Mouse (Mus musculus): ENCODE data around the gene 1700001K19Rik. TPM values are rescaled to one million over a fixed set of nuclear protein-coding genes. Genes with fewer than 3 reads are reported as not detected.
"Not testable (repeated sequence)": the region's sequence is repeated elsewhere in the genome, so short reads cannot be mapped to it uniquely, and the experiment has no call there.

1700001K19Rik gene
- polyA plus RNA-seq (2016; fragmentation: Nextera tagmentation; extraction: Ambion mirVana) = not detected in 2 replicates

GRCm38 (mm10) chr12:110682561-110683299, at the start of gene 1700001K19Rik:
Gene 1700001K19Rik, minus strand, starts transcription at chr12:110682619.
- DNase-seq (ENCODE audit: low spot score) = no peak
- no peaks in the 10 kb centered on the region for H3K9me3 ChIP-seq (replicated peaks)
- H3K4me3 ChIP-seq = no peak within 1 kb of the TSS
- H3K4me1 ChIP-seq = peaks cover 6% of the 10 kb centered on the region; the same call in 1 of the 2 replicates
- H3K27me3 ChIP-seq (ENCODE audit: low read depth, poor library complexity, severe bottlenecking) = no peaks in the 10 kb centered on the region
- H3K36me3 ChIP-seq = peaks cover 22% of the 10 kb centered on the region
- 83% methylated on average over 9 of the region's 9 CpGs for WGBS
- no peak within 1 kb of the TSS for H3K27ac ChIP-seq

GRCm38 (mm10) chr12:110726428-110726827, 44.0 kb upstream of the 1700001K19Rik start:
- H3K27ac ChIP-seq = no peak overlapping the region
- no peak overlapping the region for H3K4me3 ChIP-seq
- no peaks in the 10 kb centered on the region for H3K36me3 ChIP-seq
- no peak for DNase-seq (ENCODE audit: low spot score)
- H3K9me3 ChIP-seq (replicated peaks) = no peaks in the 10 kb centered on the region
- whole genome bisulfite sequencing = 64% methylated on average over 1 of the region's 1 CpGs
- peaks cover 7% of the 10 kb centered on the region for H3K4me1 ChIP-seq
- H3K27me3 ChIP-seq (ENCODE audit: low read depth, poor library complexity, severe bottlenecking) = 0 out of 2 replicates have a peak, but pooled peaks cover 5% of the 10 kb centered on the region

- H3K4me1 ChIP-seq = peaks cover 7% of the 10 kb centered on the region
- H3K9me3 ChIP-seq (replicated peaks) = no peaks in the 10 kb centered on the region
- no peak overlapping the region for H3K27ac ChIP-seq
- DNase-seq (ENCODE audit: low spot score) = no peak
- peaks cover 10% of the 10 kb centered on the region; the same call in 1 of the 2 replicates for H3K27me3 ChIP-seq (ENCODE audit: low read depth, poor library complexity, severe bottlenecking)
- WGBS = 85% methylated on average over 5 of the region's 5 CpGs
- no peaks in the 10 kb centered on the region for H3K36me3 ChIP-seq
- H3K4me3 ChIP-seq = no peak overlapping the region
These were observed 43.1 kb upstream of the 1700001K19Rik start for GRCm38 (mm10) chr12:110725489-110725888.

GRCm38 (mm10) chr12:110725051-110725450, 42.6 kb upstream of the 1700001K19Rik start:
- Histone ChIP-seq H3K9me3 (replicated peaks) (no peaks in the 10 kb centered on the region), H3K27me3 (ENCODE audit: low read depth, poor library complexity, severe bottlenecking) (peaks cover 15% of the 10 kb centered on the region), H3K4me1 (peaks cover 7% of the 10 kb centered on the region), H3K4me3 (no peak overlapping the region), H3K27ac (no peak overlapping the region), H3K36me3 (no peaks in the 10 kb centered on the region)
- WGBS = 94% methylated on average over 5 of the region's 5 CpGs
- DNase-seq (ENCODE audit: low spot score) = no peak

GRCm38 (mm10) chr12:110716004-110716403, 33.6 kb upstream of the 1700001K19Rik start:
- DNase-seq (ENCODE audit: low spot score) = no peak
- 24% methylated on average over 5 of the region's 5 CpGs for WGBS
- Histone ChIP-seq H3K9me3 (replicated peaks) (no peaks in the 10 kb centered on the region), H3K4me1 (no peaks in the 10 kb centered on the region), H3K27me3 (ENCODE audit: low read depth, poor library complexity, severe bottlenecking) (peaks cover 23% of the 10 kb centered on the region), H3K36me3 (no peaks in the 10 kb centered on the region), H3K4me3 (no peak overlapping the region), H3K27ac (no peak overlapping the region)

- H3K27me3 ChIP-seq (ENCODE audit: low read depth, poor library complexity, severe bottlenecking) = peaks cover 8% of the 10 kb centered on the region
- no peaks in the 10 kb centered on the region for H3K9me3 ChIP-seq (replicated peaks)
- no peak overlapping the region for H3K4me3 ChIP-seq
- DNase-seq (ENCODE audit: low spot score) = no peak
- no peaks in the 10 kb centered on the region for H3K36me3 ChIP-seq
- H3K27ac ChIP-seq = no peak overlapping the region
- H3K4me1 ChIP-seq = no peaks in the 10 kb centered on the region
- WGBS = 92% methylated on average over 6 of the region's 6 CpGs
These were observed 31.8 kb upstream of the 1700001K19Rik start for GRCm38 (mm10) chr12:110714215-110714614.

GRCm38 (mm10) chr12:110713784-110714183, 31.4 kb upstream of the 1700001K19Rik start:
- WGBS = 93% methylated on average over 6 of the region's 6 CpGs
- no peaks in the 10 kb centered on the region for H3K36me3 ChIP-seq
- no peak for DNase-seq (ENCODE audit: low spot score)
- no peak overlapping the region for H3K27ac ChIP-seq
- no peak overlapping the region for H3K4me3 ChIP-seq
- H3K9me3 ChIP-seq (replicated peaks) = no peaks in the 10 kb centered on the region
- no peaks in the 10 kb centered on the region for H3K4me1 ChIP-seq
- H3K27me3 ChIP-seq (ENCODE audit: low read depth, poor library complexity, severe bottlenecking) = peaks cover 4% of the 10 kb centered on the region; the same call in 1 of the 2 replicates

- Histone ChIP-seq H3K9me3 (replicated peaks) (no peaks in the 10 kb centered on the region), H3K27ac (no peak overlapping the region), H3K4me1 (peaks cover 5% of the 10 kb centered on the region), H3K4me3 (no peak overlapping the region), H3K36me3 (no peaks in the 10 kb centered on the region), H3K27me3 (ENCODE audit: low read depth, poor library complexity, severe bottlenecking) (peaks cover 8% of the 10 kb centered on the region; the same call in 1 of the 2 replicates)
- DNase-seq (ENCODE audit: low spot score) = no peak
- 76% methylated on average over 5 of the region's 5 CpGs for WGBS
These were observed 28.9 kb upstream of the 1700001K19Rik start for GRCm38 (mm10) chr12:110711270-110711669.

GRCm38 (mm10) chr12:110707451-110707850, 25.0 kb upstream of the 1700001K19Rik start:
- no peak overlapping the region for H3K27ac ChIP-seq
- peaks cover 13% of the 10 kb centered on the region for H3K4me1 ChIP-seq
- H3K4me3 ChIP-seq = no peak overlapping the region
- H3K9me3 ChIP-seq (replicated peaks) = no peaks in the 10 kb centered on the region
- DNase-seq (ENCODE audit: low spot score) = no peak
- peaks cover 13% of the 10 kb centered on the region; the same call in 1 of the 2 replicates for H3K27me3 ChIP-seq (ENCODE audit: low read depth, poor library complexity, severe bottlenecking)
- H3K36me3 ChIP-seq = no peaks in the 10 kb centered on the region
- 89% methylated on average over 7 of the region's 7 CpGs for whole genome bisulfite sequencing

GRCm38 (mm10) chr12:110706337-110707231, 24.2 kb upstream of the 1700001K19Rik start:
- H3K36me3 ChIP-seq = no peaks in the 10 kb centered on the region
- peaks cover 13% of the 10 kb centered on the region for H3K4me1 ChIP-seq
- peak overlapping the region; percentile 36; the same call in 1 of the 2 replicates for H3K27ac ChIP-seq
- peaks cover 13% of the 10 kb centered on the region; the same call in 1 of the 2 replicates for H3K27me3 ChIP-seq (ENCODE audit: low read depth, poor library complexity, severe bottlenecking)
- peak; percentile 73 for DNase-seq (ENCODE audit: low spot score)
- H3K4me3 ChIP-seq = peak overlapping the region; percentile 53
- no peaks in the 10 kb centered on the region for H3K9me3 ChIP-seq (replicated peaks)
- 2% methylated on average over 27 of the region's 27 CpGs for WGBS

GRCm38 (mm10) chr12:110705419-110705818, 23.0 kb upstream of the 1700001K19Rik start:
- WGBS = 90% methylated on average over 4 of the region's 4 CpGs
- peaks cover 22% of the 10 kb centered on the region for H3K4me1 ChIP-seq
- not testable (repeated sequence) for H3K9me3 ChIP-seq (replicated peaks); H3K36me3 ChIP-seq; H3K27ac ChIP-seq; H3K4me3 ChIP-seq; DNase-seq (ENCODE audit: low spot score)
- H3K27me3 ChIP-seq (ENCODE audit: low read depth, poor library complexity, severe bottlenecking) = peaks cover 13% of the 10 kb centered on the region; the same call in 1 of the 2 replicates

GRCm38 (mm10) chr12:110703682-110704081, 21.3 kb upstream of the 1700001K19Rik start:
- 73% methylated on average over 7 of the region's 7 CpGs for WGBS

More at GRCm38 (mm10) chr12:110703682-110704081, 21.3 kb upstream of the 1700001K19Rik start:
- Histone ChIP-seq H3K4me1 (peaks cover 27% of the 10 kb centered on the region), H3K27ac (no peak overlapping the region), H3K4me3 (no peak overlapping the region), H3K36me3 (no peaks in the 10 kb centered on the region), H3K27me3 (ENCODE audit: low read depth, poor library complexity, severe bottlenecking) (peaks cover 13% of the 10 kb centered on the region; the same call in 1 of the 2 replicates), H3K9me3 (replicated peaks) (no peaks in the 10 kb centered on the region)
- DNase-seq (ENCODE audit: low spot score) = no peak

All from limb, embryonic 10.5 days (tissue).